Mouse (Mus musculus): Measurements from ENCODE around the gene Pik3r5.

GRCm38 (mm10) chr11:68507246-68507645 lies 75.3 kb downstream of the Pik3r5 start:
- TF ChIP-seq CTCF (IDR thresholded peaks at IDR 0.05; ENCODE audit: low read depth) (no peak), EP300 (IDR thresholded peaks at IDR 0.05; ENCODE audit: low read depth) (no peak)
